Mouse (Mus musculus) right cerebral cortex, postnatal 10 days (tissue): ENCODE results near the gene Gm15114.
"Not testable (repeated sequence)": the region's sequence is repeated elsewhere in the genome, so short reads cannot be mapped to it uniquely, and the experiment has no call there.

Source experiments
- DNase-seq, 2 experiments: peaks; one replicate each; pipeline ENCODE4 v3.0.0; 2021; ENCODE audit warnings: low spot score in 2 of 2

Gm15114 gene

DNA sequence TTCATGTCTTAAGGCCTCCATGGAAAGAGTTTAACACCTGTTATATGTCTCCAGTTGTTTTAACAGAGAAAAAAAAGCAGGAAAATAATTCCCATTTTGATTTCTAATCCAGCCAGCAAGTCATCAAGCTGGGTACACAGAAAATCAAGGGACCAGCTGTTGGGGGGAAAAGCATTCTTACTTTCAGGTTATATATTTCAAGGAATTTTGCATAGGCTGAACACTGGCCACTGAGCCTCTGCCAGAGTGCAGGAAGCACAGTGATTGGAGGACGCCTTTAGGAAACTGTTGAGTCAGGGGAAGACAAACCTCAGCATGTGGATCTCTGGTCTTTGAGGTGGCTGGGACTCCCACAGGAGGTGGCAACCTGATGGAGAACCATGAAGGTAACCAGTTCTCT lies at the start of gene Gm15114:
Gene Gm15114, plus strand, starts transcription at position 301 of the 400 bp plus-strand sequence.
- not testable (repeated sequence) for DNase-seq
